Mouse (Mus musculus): ENCODE data around the gene Il17re. TPM values are rescaled to one million over a fixed set of nuclear protein-coding genes. Genes with fewer than 3 reads are reported as not detected.

The Il17re gene
- polyA plus RNA-seq (2014; fragmentation: Nextera tagmentation; extraction: Ambion mirVana), result 0.09 TPM in 1 of 2 replicates, not detected in the other

GRCm38 (mm10) chr6:113457952-113458534, at the start of gene Il17re:
Gene Il17re (plus strand): TSS chr6:113458484.
- DNase-seq (no peak), ATAC-seq (ENCODE audit: low FRiP score, low TSS enrichment) (no peak)
- no peaks in the 10 kb centered on the region for H3K27me3 ChIP-seq (ENCODE audit: control insufficient read depth, insufficient read depth, low read length)
- 81% methylated on average over 10 of the region's 10 CpGs for WGBS
- H3K9me3 ChIP-seq (ENCODE audit: control insufficient read depth, low read length), result no peaks in the 10 kb centered on the region
- no peaks in the 10 kb centered on the region for H3K4me1 ChIP-seq (ENCODE audit: control insufficient read depth, insufficient read depth, low read length)
- H3K9ac ChIP-seq (replicated peaks; ENCODE audit: low read length), result no peak within 1 kb of the TSS
- H3K27ac ChIP-seq (replicated peaks; ENCODE audit: low read depth, low read length), result no peak within 1 kb of the TSS
- no peak within 1 kb of the TSS for H3K4me2 ChIP-seq (ENCODE audit: low read length)
- no peaks in the 10 kb centered on the region for H3K36me3 ChIP-seq (ENCODE audit: control insufficient read depth, insufficient read depth, low read length)
- no peak within 1 kb of the TSS for H3K4me3 ChIP-seq (replicated peaks; ENCODE audit: low read depth, low read length)

- 65% methylated on average over 1 of the region's 1 CpGs for WGBS
- peaks cover 24% of the 10 kb centered on the region for H3K36me3 ChIP-seq (ENCODE audit: control insufficient read depth, insufficient read depth, low read length)
Observed at GRCm38 (mm10) chr6:113410001-113410400, 48.3 kb upstream of the Il17re start.

GRCm38 (mm10) chr6:113416416-113416815, 41.9 kb upstream of the Il17re start:
- Histone ChIP-seq H3K36me3 (ENCODE audit: control insufficient read depth, insufficient read depth, low read length) (peaks cover 23% of the 10 kb centered on the region), H3K4me3 (replicated peaks; ENCODE audit: low read depth, low read length) (no peak overlapping the region), H3K9me3 (ENCODE audit: control insufficient read depth, low read length) (no peaks in the 10 kb centered on the region), H3K27me3 (ENCODE audit: control insufficient read depth, insufficient read depth, low read length) (no peaks in the 10 kb centered on the region), H3K9ac (replicated peaks; ENCODE audit: low read length) (no peak overlapping the region), H3K4me1 (ENCODE audit: control insufficient read depth, insufficient read depth, low read length) (peaks cover 14% of the 10 kb centered on the region; the same call in 1 of the 2 replicates), H3K4me2 (ENCODE audit: low read length) (no peak overlapping the region), H3K27ac (replicated peaks; ENCODE audit: low read depth, low read length) (no peak overlapping the region)
- ATAC-seq (ENCODE audit: low FRiP score, low TSS enrichment), result no peak
- 86% methylated on average over 5 of the region's 5 CpGs for WGBS
- no peak for DNase-seq

More at GRCm38 (mm10) chr6:113410001-113410400, 48.3 kb upstream of the Il17re start:
- no peak for ATAC-seq (ENCODE audit: low FRiP score, low TSS enrichment)
- DNase-seq, result no peak
- H3K4me2 ChIP-seq (ENCODE audit: low read length), result no peak overlapping the region
- no peaks in the 10 kb centered on the region for H3K4me1 ChIP-seq (ENCODE audit: control insufficient read depth, insufficient read depth, low read length)
- H3K27me3 ChIP-seq (ENCODE audit: control insufficient read depth, insufficient read depth, low read length), result no peaks in the 10 kb centered on the region
- H3K27ac ChIP-seq (replicated peaks; ENCODE audit: low read depth, low read length), result no peak overlapping the region
- no peak overlapping the region for H3K9ac ChIP-seq (replicated peaks; ENCODE audit: low read length)
- H3K9me3 ChIP-seq (ENCODE audit: control insufficient read depth, low read length), result no peaks in the 10 kb centered on the region
- no peak overlapping the region for H3K4me3 ChIP-seq (replicated peaks; ENCODE audit: low read depth, low read length)

- H3K27me3 ChIP-seq (ENCODE audit: control insufficient read depth, insufficient read depth, low read length), result no peaks in the 10 kb centered on the region
- ATAC-seq (ENCODE audit: low FRiP score, low TSS enrichment), result peak; percentile 57
- H3K36me3 ChIP-seq (ENCODE audit: control insufficient read depth, insufficient read depth, low read length), result peaks cover 23% of the 10 kb centered on the region
- no peaks in the 10 kb centered on the region for H3K9me3 ChIP-seq (ENCODE audit: control insufficient read depth, low read length)
- H3K9ac ChIP-seq (replicated peaks; ENCODE audit: low read length), result peak overlapping the region; percentile 77
- H3K27ac ChIP-seq (replicated peaks; ENCODE audit: low read depth, low read length), result 0 out of 2 replicates have a peak overlapping the region, but pooled peaks have one; percentile 45
- peak; percentile 50 for DNase-seq
- WGBS, result 16% methylated on average over 16 of the region's 16 CpGs
- peak overlapping the region; percentile 67 for H3K4me2 ChIP-seq (ENCODE audit: low read length)
- H3K4me1 ChIP-seq (ENCODE audit: control insufficient read depth, insufficient read depth, low read length), result peaks cover 14% of the 10 kb centered on the region; the same call in 1 of the 2 replicates
- H3K4me3 ChIP-seq (replicated peaks; ENCODE audit: low read depth, low read length), result peak overlapping the region; percentile 62
Observed at GRCm38 (mm10) chr6:113418441-113419198, 39.7 kb upstream of the Il17re start.

- H3K4me1 ChIP-seq (ENCODE audit: control insufficient read depth, insufficient read depth, low read length), result peaks cover 14% of the 10 kb centered on the region; the same call in 1 of the 2 replicates
- H3K4me3 ChIP-seq (replicated peaks; ENCODE audit: low read depth, low read length), result peak within 1 kb of the TSS; percentile 62
- WGBS, result under 1% methylated on average over 25 of the region's 25 CpGs
- H3K4me2 ChIP-seq (ENCODE audit: low read length), result peak within 1 kb of the TSS; percentile 67
- H3K27ac ChIP-seq (replicated peaks; ENCODE audit: low read depth, low read length), result 0 out of 2 replicates have a peak within 1 kb of the TSS, but pooled peaks have one; percentile 45
- peaks cover 22% of the 10 kb centered on the region for H3K36me3 ChIP-seq (ENCODE audit: control insufficient read depth, insufficient read depth, low read length)
- peak within 1 kb of the TSS; percentile 77 for H3K9ac ChIP-seq (replicated peaks; ENCODE audit: low read length)
- ATAC-seq (ENCODE audit: low FRiP score, low TSS enrichment), result peak; percentile 98
- H3K27me3 ChIP-seq (ENCODE audit: control insufficient read depth, insufficient read depth, low read length), result no peaks in the 10 kb centered on the region
- H3K9me3 ChIP-seq (ENCODE audit: control insufficient read depth, low read length), result no peaks in the 10 kb centered on the region
- peak; percentile 99 for DNase-seq
Observed at GRCm38 (mm10) chr6:113419199-113419587, 39.1 kb upstream of the Il17re start, which contains the start of gene Rpusd3. Gene Rpusd3 (minus strand): TSS chr6:113419340.

- H3K4me2 ChIP-seq (ENCODE audit: low read length), result no peak overlapping the region
- H3K4me3 ChIP-seq (replicated peaks; ENCODE audit: low read depth, low read length), result no peak overlapping the region
- H3K27ac ChIP-seq (replicated peaks; ENCODE audit: low read depth, low read length), result no peak overlapping the region
- H3K4me1 ChIP-seq (ENCODE audit: control insufficient read depth, insufficient read depth, low read length), result peaks cover 10% of the 10 kb centered on the region; the same call in 1 of the 2 replicates
- no peak for ATAC-seq (ENCODE audit: low FRiP score, low TSS enrichment)
- no peaks in the 10 kb centered on the region for H3K36me3 ChIP-seq (ENCODE audit: control insufficient read depth, insufficient read depth, low read length)
- DNase-seq, result no peak
- no peaks in the 10 kb centered on the region for H3K27me3 ChIP-seq (ENCODE audit: control insufficient read depth, insufficient read depth, low read length)
- WGBS, result 89% methylated on average over 4 of the region's 4 CpGs
- H3K9ac ChIP-seq (replicated peaks; ENCODE audit: low read length), result no peak overlapping the region
- H3K9me3 ChIP-seq (ENCODE audit: control insufficient read depth, low read length), result no peaks in the 10 kb centered on the region
Observed at GRCm38 (mm10) chr6:113423000-113423399, 35.3 kb upstream of the Il17re start.

- Histone ChIP-seq H3K36me3 (ENCODE audit: control insufficient read depth, insufficient read depth, low read length) (no peaks in the 10 kb centered on the region), H3K4me1 (ENCODE audit: control insufficient read depth, insufficient read depth, low read length) (peaks cover 3% of the 10 kb centered on the region; the same call in 1 of the 2 replicates), H3K27me3 (ENCODE audit: control insufficient read depth, insufficient read depth, low read length) (no peaks in the 10 kb centered on the region), H3K4me2 (ENCODE audit: low read length) (no peak overlapping the region), H3K9ac (replicated peaks; ENCODE audit: low read length) (no peak overlapping the region), H3K4me3 (replicated peaks; ENCODE audit: low read depth, low read length) (no peak overlapping the region), H3K9me3 (ENCODE audit: control insufficient read depth, low read length) (no peaks in the 10 kb centered on the region), H3K27ac (replicated peaks; ENCODE audit: low read depth, low read length) (no peak overlapping the region)
- WGBS, result 84% methylated on average over 7 of the region's 7 CpGs
- no peak for DNase-seq
- no peak for ATAC-seq (ENCODE audit: low FRiP score, low TSS enrichment)
Observed at GRCm38 (mm10) chr6:113424187-113424586, 34.1 kb upstream of the Il17re start.

GRCm38 (mm10) chr6:113426696-113427095, 31.6 kb upstream of the Il17re start:
- Histone ChIP-seq H3K4me2 (ENCODE audit: low read length) (no peak overlapping the region), H3K9ac (replicated peaks; ENCODE audit: low read length) (no peak overlapping the region), H3K36me3 (ENCODE audit: control insufficient read depth, insufficient read depth, low read length) (no peaks in the 10 kb centered on the region), H3K27me3 (ENCODE audit: control insufficient read depth, insufficient read depth, low read length) (no peaks in the 10 kb centered on the region), H3K4me1 (ENCODE audit: control insufficient read depth, insufficient read depth, low read length) (no peaks in the 10 kb centered on the region), H3K9me3 (ENCODE audit: control insufficient read depth, low read length) (no peaks in the 10 kb centered on the region), H3K27ac (replicated peaks; ENCODE audit: low read depth, low read length) (no peak overlapping the region), H3K4me3 (replicated peaks; ENCODE audit: low read depth, low read length) (no peak overlapping the region)
- 91% methylated on average over 4 of the region's 4 CpGs for WGBS
- ATAC-seq (ENCODE audit: low FRiP score, low TSS enrichment) (no peak), DNase-seq (no peak)
